Mouse (Mus musculus): Measurements from ENCODE around the gene Socs5. TPM values are rescaled to one million over a fixed set of nuclear protein-coding genes. Genes with fewer than 3 reads are reported as not detected.

The Socs5 gene
- polyA plus RNA-seq, 1 experiment from 2014 or later: 17.8 TPM

DNA sequence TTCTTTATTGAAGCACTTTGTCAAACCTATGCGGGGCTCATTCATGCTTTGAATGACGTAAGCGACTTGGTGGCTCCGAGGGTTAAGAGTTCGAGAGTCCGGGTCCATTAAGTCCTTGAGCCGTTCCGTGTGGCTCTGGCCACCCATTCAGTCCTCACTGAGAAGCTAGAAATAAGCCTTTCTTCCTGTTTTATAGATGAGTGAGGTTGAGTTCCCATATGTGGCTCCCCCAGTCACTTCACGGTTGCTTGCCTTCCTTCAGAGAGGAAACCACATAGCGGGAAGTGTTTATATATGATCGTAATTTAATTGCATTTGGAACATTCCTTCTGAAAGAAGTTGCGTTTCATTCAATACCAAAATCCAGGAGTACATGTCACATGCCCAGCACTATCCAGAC is 42.3 kb downstream of the Socs5 start:
- Histone ChIP-seq H3K27me3 (replicated peaks) (no peaks in the 10 kb centered on the region), H3K27ac (no peak overlapping the region), H3K9me3 (no peaks in the 10 kb centered on the region), H3K4me3 (no peak overlapping the region), H3K9ac (no peak overlapping the region), H3K4me1 (no peaks in the 10 kb centered on the region), H3K4me2 (replicated peaks) (no peak overlapping the region), H3K36me3 (no peaks in the 10 kb centered on the region)
- ATAC-seq (ENCODE audit: low FRiP score, low read depth): no peak
- WGBS: 90% methylated on average over 12 of the region's 12 CpGs

DNA sequence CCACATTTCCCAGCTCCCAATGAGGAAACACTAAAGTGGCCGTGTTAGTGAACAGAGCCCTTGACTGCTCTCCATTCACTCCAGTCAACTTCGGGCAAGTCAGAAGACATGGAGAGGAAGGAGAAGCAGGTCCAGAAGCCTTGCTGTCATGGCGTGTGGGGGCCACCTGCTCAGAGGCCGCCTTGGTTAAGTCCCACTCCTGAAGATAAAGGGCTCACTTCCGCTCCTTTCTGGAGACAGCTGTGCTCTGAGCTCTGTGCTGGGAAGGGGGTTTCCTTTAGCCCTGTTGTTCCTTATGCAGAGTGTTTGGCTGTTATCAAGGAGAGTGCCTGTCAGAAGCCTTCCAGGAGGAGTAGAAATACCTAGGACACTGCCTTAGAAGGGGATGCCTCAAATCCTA is 45.5 kb downstream of the Socs5 start:
- Histone ChIP-seq H3K36me3 (no peaks in the 10 kb centered on the region), H3K4me2 (replicated peaks) (no peak overlapping the region), H3K27me3 (replicated peaks) (no peaks in the 10 kb centered on the region), H3K4me3 (no peak overlapping the region), H3K9me3 (no peaks in the 10 kb centered on the region), H3K4me1 (no peaks in the 10 kb centered on the region), H3K9ac (no peak overlapping the region), H3K27ac (no peak overlapping the region)
- WGBS: 57% methylated on average over 5 of the region's 5 CpGs
- no peak for ATAC-seq (ENCODE audit: low FRiP score, low read depth)

DNA sequence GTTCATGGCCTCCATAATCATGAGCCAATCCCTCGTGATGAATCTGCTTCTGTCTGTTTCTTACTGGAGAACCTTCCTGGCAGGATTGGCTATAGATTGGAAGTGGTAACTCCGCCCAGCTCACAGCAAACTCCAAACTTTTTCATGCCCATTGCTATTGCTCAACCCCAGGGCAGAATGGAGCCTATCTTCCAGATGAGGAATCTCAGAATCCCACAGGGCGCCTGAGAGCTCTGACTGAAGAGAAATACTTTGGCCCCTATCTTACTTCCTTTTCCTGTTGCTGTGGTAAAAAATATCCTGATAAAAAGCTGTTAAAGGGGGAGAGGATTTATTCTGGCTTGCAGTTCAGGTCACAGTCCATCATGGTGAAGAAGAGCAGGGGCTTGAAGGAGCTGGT is 48.2 kb downstream of the Socs5 start:
- Histone ChIP-seq H3K4me3 (no peak overlapping the region), H3K27ac (no peak overlapping the region), H3K36me3 (no peaks in the 10 kb centered on the region), H3K4me1 (no peaks in the 10 kb centered on the region), H3K9ac (no peak overlapping the region), H3K4me2 (replicated peaks) (no peak overlapping the region), H3K9me3 (no peaks in the 10 kb centered on the region), H3K27me3 (replicated peaks) (no peaks in the 10 kb centered on the region)
- no peak for ATAC-seq (ENCODE audit: low FRiP score, low read depth)
- WGBS: 81% methylated on average over 3 of the region's 3 CpGs

DNA sequence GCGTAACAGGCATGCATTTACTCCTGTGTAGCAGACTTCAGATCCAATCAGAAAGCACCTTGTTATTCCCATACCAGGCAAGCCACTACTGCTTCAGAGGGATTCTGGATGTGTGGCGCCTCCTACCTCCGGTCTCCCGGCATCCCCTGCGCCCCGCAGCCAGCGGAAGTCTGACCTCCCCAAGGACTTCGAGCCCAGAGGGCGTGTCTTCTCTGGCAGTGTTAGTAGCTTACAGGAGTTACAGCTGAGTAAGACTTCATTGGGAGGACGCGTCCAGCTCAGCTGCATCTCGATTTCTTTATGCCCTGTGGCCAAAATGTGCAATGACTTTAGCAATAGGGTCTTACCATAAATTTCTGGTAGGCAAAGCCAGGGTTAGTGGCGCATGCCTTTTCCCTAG is 50.3 kb downstream of the Socs5 start:
- ATAC-seq (ENCODE audit: low FRiP score, low read depth): no peak
- no peak overlapping the region for H3K9ac ChIP-seq
- 73% methylated on average over 13 of the region's 13 CpGs for WGBS

DNA sequence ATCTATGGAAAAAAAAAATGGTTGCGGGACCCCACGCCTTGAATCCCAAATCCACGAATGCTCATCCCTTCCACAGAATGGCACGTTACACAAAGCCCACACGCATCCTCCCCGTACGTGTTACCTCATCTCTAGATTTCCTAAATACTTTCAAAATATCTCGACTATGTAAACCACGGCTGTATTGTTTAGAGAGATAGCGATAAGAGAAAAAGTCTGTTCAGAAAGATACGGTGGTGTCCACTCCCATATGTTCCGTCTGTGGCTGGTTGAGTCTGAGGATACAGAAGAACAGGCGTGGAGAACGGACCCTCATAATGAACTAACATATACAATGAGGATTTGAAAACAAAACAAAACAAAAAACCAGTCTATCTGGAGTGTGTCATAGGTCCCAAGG is 51.1 kb downstream of the Socs5 start:
- Histone ChIP-seq H3K9ac (no peak overlapping the region), H3K4me2 (replicated peaks) (no peak overlapping the region), H3K4me1 (no peaks in the 10 kb centered on the region), H3K27me3 (replicated peaks) (no peaks in the 10 kb centered on the region), H3K9me3 (no peaks in the 10 kb centered on the region), H3K27ac (no peak overlapping the region), H3K36me3 (no peaks in the 10 kb centered on the region), H3K4me3 (no peak overlapping the region)
- ATAC-seq (ENCODE audit: low FRiP score, low read depth): no peak
- WGBS: 95% methylated on average over 14 of the region's 14 CpGs

More for the DNA sequence above, 50.3 kb downstream of the Socs5 start:
- Histone ChIP-seq H3K27ac (no peak overlapping the region), H3K36me3 (no peaks in the 10 kb centered on the region), H3K27me3 (replicated peaks) (no peaks in the 10 kb centered on the region), H3K4me2 (replicated peaks) (no peak overlapping the region), H3K4me3 (no peak overlapping the region), H3K9me3 (no peaks in the 10 kb centered on the region), H3K4me1 (no peaks in the 10 kb centered on the region)

DNA sequence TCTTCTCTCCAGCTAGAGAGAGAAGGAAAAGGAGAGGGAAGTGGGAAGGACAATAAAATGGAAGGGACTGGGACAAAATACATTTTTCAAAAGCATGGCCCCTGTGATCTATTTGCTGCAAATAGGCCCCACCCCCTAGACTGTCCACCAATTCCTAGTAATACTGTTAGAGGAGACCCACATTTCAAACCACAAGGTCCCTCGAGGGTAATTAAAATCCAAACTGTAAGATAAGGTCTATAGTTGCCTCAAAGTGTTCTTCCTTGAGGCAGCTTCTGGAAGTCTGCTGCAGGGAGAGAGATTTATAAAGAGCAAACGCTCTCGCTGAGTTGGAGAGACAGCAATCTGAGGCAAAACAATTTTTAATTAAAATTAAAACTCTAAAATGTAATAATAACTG is 52.8 kb downstream of the Socs5 start:
- H3K9me3 ChIP-seq: no peaks in the 10 kb centered on the region
- ATAC-seq (ENCODE audit: low FRiP score, low read depth): no peak
- H3K36me3 ChIP-seq: no peaks in the 10 kb centered on the region
- no peak overlapping the region for H3K4me3 ChIP-seq
- H3K9ac ChIP-seq: no peak overlapping the region
- H3K4me2 ChIP-seq (replicated peaks): no peak overlapping the region
- 90% methylated on average over 3 of the region's 3 CpGs for WGBS
- no peaks in the 10 kb centered on the region for H3K4me1 ChIP-seq
- no peaks in the 10 kb centered on the region for H3K27me3 ChIP-seq (replicated peaks)
- H3K27ac ChIP-seq: no peak overlapping the region

DNA sequence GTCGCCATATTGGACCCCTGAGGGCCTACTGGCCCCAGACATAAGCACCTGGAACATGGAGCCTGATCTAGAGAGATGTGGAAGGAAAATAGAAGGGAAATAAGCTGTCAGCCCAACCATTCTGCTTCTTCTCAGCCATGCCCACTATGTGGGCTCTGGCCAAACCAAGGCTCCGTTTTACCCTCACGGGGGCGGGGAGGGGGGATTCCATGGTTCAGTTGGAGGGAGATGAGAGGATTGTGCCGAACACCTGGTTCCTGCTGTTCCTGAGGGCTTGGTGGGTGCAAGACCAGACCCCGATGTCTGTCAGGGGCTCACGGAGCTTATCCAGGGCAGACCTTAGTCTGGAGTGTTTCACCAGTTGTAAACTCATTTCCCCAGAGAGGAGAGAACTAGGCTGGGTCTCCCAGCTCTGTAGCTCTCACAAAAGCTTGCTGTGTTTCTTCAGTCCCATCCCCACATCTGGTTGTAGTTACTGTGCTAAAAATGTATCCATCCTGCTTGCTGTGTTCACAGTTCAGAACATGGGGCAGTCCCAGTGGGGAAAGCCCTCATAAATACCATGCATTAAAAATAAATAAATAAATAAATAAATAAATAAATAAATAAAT is 56.9 kb downstream of the Socs5 start:
- H3K9ac ChIP-seq: no peak overlapping the region
- no peak overlapping the region for H3K4me3 ChIP-seq
- no peaks in the 10 kb centered on the region for H3K36me3 ChIP-seq
- H3K4me1 ChIP-seq: no peaks in the 10 kb centered on the region
- H3K27me3 ChIP-seq (replicated peaks): no peaks in the 10 kb centered on the region
- no peak overlapping the region for H3K4me2 ChIP-seq (replicated peaks)
- ATAC-seq (ENCODE audit: low FRiP score, low read depth): no peak
- H3K27ac ChIP-seq: no peak overlapping the region
- WGBS: 74% methylated on average over 7 of the region's 7 CpGs
- no peaks in the 10 kb centered on the region for H3K9me3 ChIP-seq

DNA sequence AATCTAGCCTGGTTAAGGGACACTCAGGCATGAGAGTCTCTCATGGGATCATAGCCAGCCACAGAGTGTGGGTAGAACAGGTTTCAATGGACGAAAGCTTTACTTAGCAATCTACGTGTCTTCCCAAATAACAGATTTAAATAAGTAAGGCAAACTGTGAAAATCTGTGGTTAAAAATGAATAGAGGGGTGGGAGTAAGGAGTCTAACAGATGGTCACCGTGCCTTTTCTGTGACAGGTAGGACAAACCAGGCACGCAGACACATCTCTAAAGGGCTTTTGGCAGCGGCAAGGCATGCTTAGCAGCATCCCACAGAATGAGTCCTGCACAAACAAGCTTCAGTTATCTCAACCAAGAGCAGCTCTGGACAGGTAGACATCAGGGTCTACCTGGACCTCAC is 59.9 kb downstream of the Socs5 start:
- no peak overlapping the region for H3K27ac ChIP-seq
- WGBS: 94% methylated on average over 5 of the region's 5 CpGs
- no peak overlapping the region for H3K4me2 ChIP-seq (replicated peaks)
- no peak overlapping the region for H3K9ac ChIP-seq
- no peaks in the 10 kb centered on the region for H3K9me3 ChIP-seq
- no peaks in the 10 kb centered on the region for H3K27me3 ChIP-seq (replicated peaks)
- no peaks in the 10 kb centered on the region for H3K36me3 ChIP-seq
- H3K4me3 ChIP-seq: no peak overlapping the region
- no peak for ATAC-seq (ENCODE audit: low FRiP score, low read depth)
- no peaks in the 10 kb centered on the region for H3K4me1 ChIP-seq

DNA sequence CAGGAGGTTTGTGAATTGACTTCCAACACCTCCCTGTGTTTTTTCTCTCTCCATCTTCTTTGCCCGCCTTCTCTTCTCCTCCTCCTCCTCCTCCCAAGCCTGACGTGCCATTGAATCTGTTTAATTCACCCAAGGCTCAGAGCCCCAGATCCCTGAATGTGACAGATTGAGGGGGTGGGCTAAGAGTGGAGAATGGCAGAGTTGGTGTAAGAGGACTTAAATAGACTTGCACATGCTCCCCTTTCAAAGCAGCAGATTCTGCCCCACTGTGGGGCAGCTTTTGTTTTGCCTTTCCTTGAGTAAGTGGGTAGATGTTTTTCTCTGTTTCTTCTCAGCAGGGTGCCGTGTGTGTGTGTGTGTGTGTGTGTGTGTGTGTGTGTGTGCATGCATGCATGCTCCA is 61.6 kb downstream of the Socs5 start:
- Histone ChIP-seq H3K36me3 (no peaks in the 10 kb centered on the region), H3K9ac (no peak overlapping the region), H3K27me3 (replicated peaks) (no peaks in the 10 kb centered on the region), H3K27ac (no peak overlapping the region), H3K9me3 (peaks cover 7% of the 10 kb centered on the region), H3K4me3 (no peak overlapping the region), H3K4me1 (no peaks in the 10 kb centered on the region), H3K4me2 (replicated peaks) (no peak overlapping the region)
- ATAC-seq (ENCODE audit: low FRiP score, low read depth): no peak
- 48% methylated on average over 3 of the region's 3 CpGs for WGBS

DNA sequence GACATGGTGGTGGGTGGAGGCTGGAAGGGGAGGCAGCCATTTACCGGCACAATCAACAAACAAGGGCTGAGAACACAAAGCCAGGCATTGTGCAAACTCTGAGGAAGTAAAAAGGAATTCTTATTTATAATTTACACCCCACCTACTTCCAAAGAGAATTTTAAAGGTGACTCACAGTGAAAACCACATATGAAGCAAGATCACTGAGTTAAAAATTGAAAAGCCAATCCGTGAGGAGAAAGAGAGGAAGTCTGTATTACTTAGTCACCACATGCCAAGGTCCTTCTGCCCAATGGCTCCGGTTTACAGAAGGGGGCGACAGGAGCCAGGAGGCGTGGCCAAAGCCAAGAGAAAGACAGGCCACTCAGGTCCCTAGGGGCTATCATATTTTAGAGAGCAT is 62.9 kb downstream of the Socs5 start:
- ATAC-seq (ENCODE audit: low FRiP score, low read depth): no peak
- Histone ChIP-seq H3K4me3 (no peak overlapping the region), H3K4me2 (replicated peaks) (no peak overlapping the region), H3K9me3 (peaks cover 7% of the 10 kb centered on the region), H3K4me1 (no peaks in the 10 kb centered on the region), H3K36me3 (no peaks in the 10 kb centered on the region), H3K9ac (no peak overlapping the region), H3K27me3 (replicated peaks) (no peaks in the 10 kb centered on the region), H3K27ac (no peak overlapping the region)
- 66% methylated on average over 5 of the region's 5 CpGs for WGBS

DNA sequence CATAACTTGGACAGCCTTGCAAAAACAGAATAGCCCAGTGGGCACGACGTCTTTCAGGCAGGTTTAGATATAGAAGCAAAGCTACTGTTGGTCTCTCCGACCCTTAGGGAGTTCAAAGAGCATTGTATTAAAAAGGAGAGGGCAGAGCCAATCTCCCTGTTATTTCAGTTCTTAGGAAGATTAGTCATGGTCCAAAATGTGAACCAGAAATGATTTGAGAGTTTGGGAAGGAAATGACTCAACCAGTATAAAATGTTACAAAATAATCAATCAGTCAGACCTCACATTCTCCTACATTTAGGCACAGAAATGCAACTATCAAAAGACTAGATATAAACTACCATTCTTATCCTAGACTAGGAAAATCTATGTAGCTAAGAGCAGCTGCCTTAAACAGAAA is 64.6 kb downstream of the Socs5 start:
- H3K4me3 ChIP-seq: no peak overlapping the region
- no peak overlapping the region for H3K4me2 ChIP-seq (replicated peaks)
- ATAC-seq (ENCODE audit: low FRiP score, low read depth): no peak
- no peaks in the 10 kb centered on the region for H3K4me1 ChIP-seq
- no peaks in the 10 kb centered on the region for H3K36me3 ChIP-seq
- peaks cover 7% of the 10 kb centered on the region for H3K9me3 ChIP-seq
- H3K27me3 ChIP-seq (replicated peaks): no peaks in the 10 kb centered on the region
- no peak overlapping the region for H3K27ac ChIP-seq
- H3K9ac ChIP-seq: no peak overlapping the region
- 70% methylated on average over 3 of the region's 3 CpGs for WGBS

DNA sequence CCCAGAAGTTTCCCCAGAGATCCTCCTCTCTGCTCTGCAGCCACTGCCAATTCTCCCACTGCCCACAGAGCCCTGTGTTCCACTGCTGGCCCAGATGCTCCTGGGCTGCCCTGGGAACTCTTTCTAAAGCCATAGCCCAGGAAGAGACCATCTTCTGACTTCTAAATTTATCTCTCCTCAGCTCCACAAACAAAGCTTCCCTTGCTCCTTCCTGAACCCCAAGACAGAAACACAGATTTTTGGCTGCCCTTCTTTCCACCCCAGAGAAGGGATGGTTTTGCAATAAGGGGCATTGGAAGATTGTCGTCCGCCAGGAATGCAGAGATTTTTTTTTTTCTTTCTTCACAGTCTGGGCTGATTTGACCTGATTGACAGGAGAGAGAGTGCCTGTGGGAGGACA is 66.5 kb downstream of the Socs5 start:
- peaks cover 5% of the 10 kb centered on the region; the same call in 1 of the 2 replicates for H3K4me1 ChIP-seq
- WGBS: 82% methylated on average over 2 of the region's 2 CpGs
- no peaks in the 10 kb centered on the region for H3K27me3 ChIP-seq (replicated peaks)
- H3K4me3 ChIP-seq: no peak overlapping the region
- no peak overlapping the region for H3K9ac ChIP-seq
- H3K36me3 ChIP-seq: no peaks in the 10 kb centered on the region
- H3K9me3 ChIP-seq: peaks cover 7% of the 10 kb centered on the region
- ATAC-seq (ENCODE audit: low FRiP score, low read depth): no peak
- no peak overlapping the region for H3K4me2 ChIP-seq (replicated peaks)
- no peak overlapping the region for H3K27ac ChIP-seq

DNA sequence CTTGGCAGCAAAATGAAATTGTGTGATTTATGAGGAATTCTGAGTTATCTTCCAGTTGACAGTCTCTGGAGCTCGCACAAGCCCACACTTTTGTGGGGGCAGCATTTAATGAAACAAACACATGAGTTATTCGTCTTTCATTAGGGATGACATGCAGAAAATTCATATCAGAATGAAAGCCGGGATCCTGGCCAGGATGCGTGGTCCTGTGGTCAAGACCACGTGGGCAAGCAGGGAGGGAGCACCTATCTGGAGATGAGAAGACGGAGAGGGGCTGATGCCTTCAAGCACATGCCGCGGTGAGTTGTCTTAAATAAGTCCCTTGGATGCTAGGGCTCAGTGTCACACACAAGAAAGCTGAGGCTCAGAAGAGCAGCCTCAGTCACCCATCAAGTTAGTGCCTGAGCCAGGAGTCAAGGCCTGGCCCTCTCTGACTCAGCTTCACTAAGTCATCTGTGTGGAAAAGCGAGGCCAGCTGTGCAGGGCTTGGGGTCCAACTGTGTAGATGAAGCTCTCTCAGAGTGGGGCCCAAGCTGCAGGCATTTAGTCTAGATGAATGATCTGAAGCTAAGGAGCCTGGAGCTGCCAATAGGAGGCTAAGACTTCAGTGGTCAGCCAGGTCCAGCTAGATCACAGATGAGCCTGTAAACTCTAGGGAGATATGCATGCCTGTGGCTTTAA is 67.3 kb downstream of the Socs5 start:
- Histone ChIP-seq H3K9ac (no peak overlapping the region), H3K9me3 (peaks cover 7% of the 10 kb centered on the region), H3K4me2 (replicated peaks) (no peak overlapping the region), H3K36me3 (no peaks in the 10 kb centered on the region), H3K4me1 (peaks cover 10% of the 10 kb centered on the region; the same call in 1 of the 2 replicates), H3K4me3 (no peak overlapping the region), H3K27ac (no peak overlapping the region), H3K27me3 (replicated peaks) (no peaks in the 10 kb centered on the region)
- ATAC-seq (ENCODE audit: low FRiP score, low read depth): no peak
- 91% methylated on average over 9 of the region's 9 CpGs for WGBS
